Mouse (Mus musculus) monocyte, adult 5-6 weeks (primary cell): ENCODE results near the gene Ldlrad3. TPM values are rescaled to one million over a fixed set of nuclear protein-coding genes. Genes with fewer than 3 reads are reported as not detected.

Source experiments
- ATAC-seq: fragments of 153-309, 156-312 bp; replicated peaks from 2 replicates; pipeline ENCODE4 v1.8.0; 2017; ENCODE audit warnings: mild to moderate bottlenecking; ENCODE audit not compliant: low TSS enrichment, insufficient number of reproducible peaks, severe bottlenecking, poor library complexity, low FRiP score
- total RNA-seq: library from RNA; stranded (forward); fragments of 200-1000, 200-491, 200-594 nt; gene quantifications from 3 replicates; pipeline ENCODE4 v1.2.3, GENCODE M21; 2017

Ldlrad3 gene
- total RNA-seq, 1 experiment from 2014 or later = 99.1 TPM

DNA sequence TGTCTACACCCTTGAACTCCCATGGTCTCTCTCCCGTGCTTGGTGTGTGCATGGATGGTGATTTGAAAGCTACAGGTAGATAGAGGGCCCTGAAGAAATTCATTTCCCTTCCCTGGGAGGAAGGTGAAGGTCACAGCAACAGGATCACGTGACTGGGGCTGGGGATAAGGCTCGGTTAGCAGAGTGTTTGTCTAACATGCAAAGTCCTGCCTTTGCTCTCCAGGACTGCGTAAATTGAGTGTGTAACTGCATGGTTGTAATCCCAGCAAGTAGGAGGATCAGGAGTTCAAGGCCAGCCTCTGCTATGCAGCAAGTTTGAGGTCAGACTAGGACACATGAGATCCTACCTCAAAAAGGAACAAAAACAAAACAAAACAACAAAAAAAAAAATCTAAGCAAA, 32.7 kb downstream of the Ldlrad3 start:
- ATAC-seq = no peak

DNA sequence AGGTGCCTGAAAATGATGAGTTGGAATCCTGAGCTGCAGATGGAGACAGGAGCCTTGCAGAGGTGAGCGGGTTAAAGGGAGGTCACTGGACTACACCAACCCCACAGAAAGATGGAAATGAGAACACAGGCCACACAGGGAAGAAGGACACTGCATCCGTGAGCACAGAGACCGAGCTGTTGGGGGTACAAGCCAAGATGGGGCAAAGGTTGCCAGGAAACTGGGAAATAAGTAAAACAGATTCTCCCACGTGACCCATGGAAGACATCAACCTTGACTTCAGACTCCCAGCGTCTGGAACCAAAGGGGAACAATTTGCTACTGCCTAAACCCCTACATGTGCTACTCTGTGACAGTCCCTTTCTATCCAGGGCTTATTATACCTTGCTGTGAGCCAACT, 33.3 kb downstream of the Ldlrad3 start:
- no peak for ATAC-seq

DNA sequence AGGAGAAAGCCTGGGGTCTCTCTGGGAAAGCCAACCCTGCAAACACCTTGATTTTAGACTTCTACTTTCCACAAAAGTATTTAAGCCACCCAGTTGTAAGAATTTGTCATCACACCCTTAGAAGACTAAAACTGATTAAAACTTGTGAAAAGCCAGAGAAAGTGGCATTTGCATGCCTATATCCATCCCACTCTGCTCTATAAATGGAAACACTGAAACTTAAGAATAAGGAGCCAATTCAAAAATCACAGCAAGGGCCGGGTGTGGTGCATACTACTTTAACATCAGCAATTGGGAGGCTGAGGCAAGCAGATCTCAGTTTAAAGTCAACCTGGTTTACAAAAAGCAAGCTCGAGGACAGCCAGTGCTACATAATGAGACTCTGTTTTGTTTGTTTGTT, 37.1 kb downstream of the Ldlrad3 start:
- no peak for ATAC-seq

DNA sequence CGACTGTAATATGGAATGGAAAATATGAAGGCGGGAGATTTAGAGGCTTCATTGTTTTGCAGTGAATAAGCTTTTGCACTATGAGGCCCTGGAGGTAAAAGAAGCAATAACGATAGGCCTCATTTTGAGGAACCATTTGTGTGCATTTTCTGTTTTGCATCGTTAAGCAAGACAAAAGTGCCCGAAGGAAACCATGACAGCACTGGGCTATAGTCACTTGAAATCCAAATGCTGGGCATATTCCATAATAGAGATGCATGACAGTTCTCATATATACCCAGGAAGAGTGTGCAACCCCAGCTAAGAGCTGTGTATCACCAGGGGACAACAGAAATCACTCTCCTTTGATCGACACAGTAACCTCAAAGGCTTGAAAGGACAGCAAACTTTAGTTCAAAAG, 38.1 kb downstream of the Ldlrad3 start:
- peak; percentile 59 for ATAC-seq

DNA sequence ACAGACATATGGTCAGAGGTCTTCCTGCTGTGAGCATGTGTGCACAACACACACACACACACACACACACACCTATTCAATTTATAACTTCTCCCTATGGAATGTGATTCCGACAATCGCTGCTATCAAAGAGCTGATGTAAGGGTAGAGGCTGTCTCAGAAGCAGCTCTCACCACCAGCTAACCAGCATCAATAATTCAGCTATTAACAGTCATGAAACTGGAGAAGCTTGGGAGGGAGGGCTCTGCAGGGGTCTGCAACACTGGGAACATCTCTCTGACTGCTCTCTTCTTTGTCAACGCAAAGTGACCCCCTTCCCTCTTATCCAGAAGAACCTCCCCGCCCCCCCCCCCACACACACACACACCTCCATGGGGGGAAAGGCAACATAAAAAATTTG, 38.6 kb downstream of the Ldlrad3 start:
- no peak for ATAC-seq

DNA sequence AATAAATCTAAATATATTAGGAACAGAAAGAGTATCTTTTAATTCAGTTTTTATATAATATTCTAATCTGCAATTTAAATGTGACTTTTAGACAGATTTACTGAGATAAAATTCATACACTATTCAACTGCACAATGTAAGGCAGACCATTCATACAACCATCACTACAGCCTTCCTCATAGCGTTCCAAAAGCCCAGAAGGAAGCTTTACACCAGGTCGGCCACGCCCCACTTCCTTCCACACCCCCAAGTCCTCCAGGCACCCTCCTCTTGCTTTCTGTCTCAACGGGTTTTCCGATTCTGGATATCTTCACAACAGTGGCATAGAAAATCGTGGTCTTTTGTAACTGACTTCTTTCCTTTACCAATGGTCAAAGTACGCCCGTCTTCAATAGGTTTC, 39.8 kb downstream of the Ldlrad3 start:
- ATAC-seq = no peak; the same call in 1 of the 2 replicates

DNA sequence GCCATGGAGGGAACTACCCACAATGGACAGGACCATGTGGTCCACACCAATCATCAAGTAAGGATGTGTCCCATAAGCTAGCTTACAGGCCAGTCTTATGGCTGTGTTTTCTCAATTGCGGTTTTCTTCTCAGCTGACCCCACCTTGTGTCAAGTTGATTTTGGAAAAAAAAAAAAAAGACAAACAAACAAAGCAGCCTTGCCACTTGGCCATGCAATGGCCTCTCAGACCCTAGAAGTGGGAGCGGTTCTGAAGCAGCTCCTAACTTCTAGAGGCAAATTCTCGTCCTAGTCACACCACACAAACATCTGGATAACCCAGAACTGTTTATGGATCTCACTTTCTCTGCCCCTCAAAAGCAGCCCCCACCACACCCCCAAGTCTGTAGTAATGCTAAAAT, 41.1 kb downstream of the Ldlrad3 start:
- ATAC-seq = no peak

DNA sequence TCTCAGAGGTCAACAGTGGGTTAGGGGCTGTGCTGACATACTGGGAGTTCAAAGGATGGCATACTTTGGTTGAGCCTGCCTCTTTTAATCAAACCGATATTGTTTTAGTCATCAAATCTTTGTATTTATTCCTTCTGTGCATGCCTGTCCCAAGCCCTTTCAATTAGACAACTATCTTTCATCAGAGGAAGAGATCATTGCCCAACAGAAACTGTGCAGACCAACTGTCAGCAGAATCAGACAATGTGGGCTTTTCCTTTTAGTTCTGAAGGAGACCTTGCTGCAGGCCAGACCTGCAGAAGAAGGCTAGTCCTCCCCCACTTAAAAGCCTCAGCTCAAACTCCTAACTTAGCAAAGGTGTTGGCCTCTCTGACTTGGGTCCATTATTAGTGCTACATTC, 41.9 kb downstream of the Ldlrad3 start:
- no peak for ATAC-seq

DNA sequence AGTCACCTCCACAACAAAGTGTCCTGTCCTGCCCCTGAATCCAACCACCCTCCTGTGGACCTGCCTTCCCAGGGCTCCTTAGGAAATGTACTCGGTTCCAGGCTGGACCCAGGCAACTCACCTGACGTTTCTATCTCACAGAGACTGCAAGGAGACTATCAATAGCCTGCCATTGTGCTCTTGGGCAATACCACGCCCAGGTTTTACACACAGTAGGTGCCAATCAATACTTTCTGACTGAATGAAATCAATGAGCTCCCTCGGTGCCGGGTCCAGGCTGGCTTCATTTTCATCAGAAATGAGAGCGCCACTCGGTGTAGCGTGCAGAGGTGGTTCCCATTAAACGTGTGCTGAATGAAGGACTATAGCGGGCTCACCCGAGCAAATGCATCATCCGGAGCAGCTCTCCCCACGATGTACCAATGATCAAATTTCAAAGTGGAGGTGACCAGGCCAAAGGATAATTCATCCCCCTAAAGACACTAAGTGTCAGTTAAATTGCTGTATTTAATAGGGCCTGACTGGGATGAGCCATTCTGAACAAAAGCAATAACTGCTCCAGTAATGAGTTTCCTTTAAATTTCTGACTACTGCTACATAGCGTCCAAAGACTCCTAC, 43.4 kb downstream of the Ldlrad3 start:
- no peak for ATAC-seq

DNA sequence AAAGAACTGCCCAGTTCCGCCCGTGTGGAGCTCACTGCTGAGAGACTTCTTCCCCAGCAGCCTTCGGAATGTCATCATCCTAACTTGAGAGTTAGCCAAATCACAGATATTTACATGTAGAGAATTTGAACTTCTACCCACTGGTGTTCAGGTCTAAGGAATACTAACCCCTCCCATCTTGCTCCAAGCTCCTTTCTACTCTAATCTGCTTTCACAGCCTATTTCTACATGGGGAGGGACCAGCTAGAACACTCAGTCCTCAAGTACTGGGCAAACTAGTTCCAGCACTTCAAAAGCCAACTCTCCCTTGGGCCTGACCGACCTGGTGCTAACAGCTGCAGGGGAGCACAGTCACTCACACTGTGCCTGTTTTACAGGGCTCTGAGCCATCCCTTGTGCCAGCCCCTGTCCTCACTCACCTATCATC, 44.0 kb downstream of the Ldlrad3 start:
- no peak for ATAC-seq

DNA sequence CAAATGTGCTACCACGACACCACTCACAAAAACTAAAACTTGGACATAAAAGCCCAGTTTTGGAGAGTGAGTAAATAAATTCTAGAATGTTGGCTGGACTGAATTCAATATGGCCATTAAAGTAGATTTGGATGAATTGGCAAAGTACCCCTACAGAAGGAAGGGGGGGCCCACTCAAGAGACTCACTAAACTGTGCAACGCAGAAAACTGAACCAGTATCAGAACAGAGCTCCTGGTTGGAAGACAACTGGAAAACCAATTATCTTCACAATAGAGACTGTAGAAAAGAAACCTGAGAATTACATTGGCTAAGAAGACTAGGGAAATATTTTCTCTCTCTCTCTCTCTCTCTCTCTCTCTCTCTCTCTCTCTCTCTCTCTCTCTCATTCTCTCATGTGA, 45.0 kb downstream of the Ldlrad3 start:
- no peak for ATAC-seq

DNA sequence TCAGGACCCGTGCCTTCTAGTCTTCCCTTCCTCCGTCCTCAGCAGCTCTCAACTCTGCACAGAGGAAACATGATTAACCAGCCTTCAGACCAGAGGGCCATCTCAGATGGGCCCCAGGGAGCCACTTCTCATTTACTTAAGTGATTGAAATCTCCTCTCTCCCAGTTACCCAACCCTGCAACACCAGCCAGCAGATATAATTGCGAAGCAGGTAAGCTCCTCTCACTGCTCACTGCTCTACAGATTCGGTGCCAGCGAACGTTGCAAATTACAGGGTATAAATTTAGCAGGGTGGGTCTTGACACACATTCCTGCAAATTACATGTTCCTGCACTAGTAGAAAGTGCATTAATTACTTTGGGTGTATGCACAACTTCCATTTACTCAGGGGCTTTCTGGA, 48.3 kb downstream of the Ldlrad3 start:
- no peak for ATAC-seq

DNA sequence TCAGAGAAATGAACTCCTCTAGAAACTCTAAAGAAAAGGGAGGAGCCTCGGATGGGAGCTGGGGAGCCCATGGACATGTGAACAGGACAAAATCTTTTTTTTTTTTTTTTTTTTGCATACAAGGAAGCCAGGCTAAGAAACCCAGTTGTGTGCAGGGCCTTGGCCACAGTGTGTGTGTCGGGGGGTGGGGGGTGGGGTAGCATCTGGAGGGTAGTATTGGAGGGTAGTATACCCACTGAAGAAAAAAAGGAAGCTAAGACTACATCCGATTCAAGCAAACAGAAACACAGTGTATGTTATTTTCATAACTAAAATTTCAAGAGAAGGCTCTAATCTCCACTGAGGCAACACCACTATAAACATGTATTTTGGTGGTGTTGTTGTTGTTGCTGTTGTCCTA, 50.0 kb downstream of the Ldlrad3 start:
- no peak for ATAC-seq

DNA sequence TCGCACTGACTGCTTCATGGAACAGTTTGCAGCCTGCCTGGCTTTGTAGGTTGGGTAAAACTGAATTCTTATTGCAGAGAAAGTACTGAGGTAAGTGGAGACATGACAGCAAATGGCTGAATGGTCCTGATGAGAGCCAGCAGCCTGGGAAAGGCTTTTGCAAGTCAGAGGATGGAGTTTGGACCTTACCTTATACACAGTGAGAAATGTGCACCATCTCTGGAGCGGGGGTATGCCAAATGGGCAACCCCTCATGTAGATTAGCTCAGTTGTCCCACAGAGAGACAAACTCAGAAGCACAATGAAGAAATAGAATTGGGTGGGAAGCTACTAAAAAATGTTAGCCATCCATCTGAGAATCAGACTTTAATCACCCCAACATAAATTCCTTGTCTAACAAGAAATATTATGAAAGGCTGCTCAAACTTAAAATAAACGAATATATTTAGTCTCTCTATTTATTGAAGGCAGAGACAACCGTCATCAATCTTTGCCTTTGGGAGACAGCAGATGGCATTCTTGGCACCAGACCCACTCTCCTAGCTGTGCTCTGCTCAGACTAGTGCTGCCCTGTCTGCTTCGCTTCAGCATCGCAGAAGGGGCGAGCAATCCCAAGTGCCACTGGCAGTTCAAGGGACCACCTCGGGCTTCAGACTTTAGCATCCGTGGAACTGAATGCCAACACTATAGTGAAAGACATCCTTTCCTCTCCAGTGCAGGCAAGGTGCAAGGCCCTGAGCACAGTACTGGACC, 51.5 kb downstream of the Ldlrad3 start:
- no peak for ATAC-seq

DNA sequence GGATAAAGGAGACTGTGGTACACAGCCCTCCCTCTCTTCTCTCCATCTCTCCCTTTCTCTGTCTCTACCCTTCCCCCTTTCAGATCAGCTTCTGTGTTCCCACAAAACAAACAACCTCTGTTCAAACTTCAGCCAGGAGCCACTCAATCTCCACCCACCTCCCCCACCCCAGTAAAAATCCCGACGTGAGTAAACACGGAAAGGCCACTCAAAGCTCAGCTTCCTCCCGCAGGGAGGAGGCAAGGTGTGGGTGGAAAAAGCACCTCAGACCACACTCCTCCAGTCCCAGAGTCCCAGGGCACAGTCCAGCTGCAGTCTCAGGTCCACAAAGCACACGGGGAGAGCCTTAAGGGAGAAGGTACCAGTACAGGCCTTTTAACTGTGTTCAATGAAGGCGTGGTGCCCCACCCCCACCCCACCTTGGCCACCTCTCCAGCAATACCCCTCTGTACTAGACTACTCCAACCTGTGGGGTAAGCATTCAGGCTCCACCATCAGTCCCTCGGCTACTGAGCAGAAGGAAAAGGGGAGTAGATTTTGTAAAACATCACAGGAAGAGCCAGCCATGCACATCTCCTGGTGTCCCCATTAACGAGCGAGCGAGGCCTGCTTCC, 53.1 kb downstream of the Ldlrad3 start:
- no peak for ATAC-seq

DNA sequence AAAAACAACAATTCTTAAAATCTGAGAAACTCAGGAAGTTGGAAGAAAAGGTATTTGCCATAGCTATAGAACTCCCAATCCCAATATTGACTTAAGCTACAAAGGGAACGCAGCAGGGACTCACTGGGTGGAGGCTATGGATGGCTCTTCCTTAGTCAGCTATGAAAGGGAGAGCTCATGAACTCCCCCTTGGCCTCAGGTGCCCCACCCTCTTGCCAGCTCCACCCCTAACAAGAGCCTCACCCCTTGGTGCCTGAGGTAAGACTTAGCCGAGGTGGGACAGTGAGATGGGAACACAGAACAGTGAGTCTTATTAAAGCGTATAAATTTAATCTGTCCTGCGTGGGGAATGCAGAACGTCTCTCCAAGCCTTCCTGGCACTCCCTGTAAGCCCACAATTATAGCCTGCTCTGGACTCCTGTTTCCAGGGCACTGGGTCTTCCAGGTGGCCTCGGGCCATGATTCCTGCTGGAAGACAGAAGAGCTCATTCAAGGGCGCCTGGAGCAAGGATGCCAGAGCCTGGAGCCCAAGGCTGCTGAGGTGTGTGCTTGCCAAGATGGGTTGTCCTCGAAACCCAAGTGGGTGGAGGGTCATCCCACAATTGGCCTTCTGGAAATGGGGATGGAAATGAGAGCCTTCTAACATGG, 55.9 kb downstream of the Ldlrad3 start:
- ATAC-seq = no peak

DNA sequence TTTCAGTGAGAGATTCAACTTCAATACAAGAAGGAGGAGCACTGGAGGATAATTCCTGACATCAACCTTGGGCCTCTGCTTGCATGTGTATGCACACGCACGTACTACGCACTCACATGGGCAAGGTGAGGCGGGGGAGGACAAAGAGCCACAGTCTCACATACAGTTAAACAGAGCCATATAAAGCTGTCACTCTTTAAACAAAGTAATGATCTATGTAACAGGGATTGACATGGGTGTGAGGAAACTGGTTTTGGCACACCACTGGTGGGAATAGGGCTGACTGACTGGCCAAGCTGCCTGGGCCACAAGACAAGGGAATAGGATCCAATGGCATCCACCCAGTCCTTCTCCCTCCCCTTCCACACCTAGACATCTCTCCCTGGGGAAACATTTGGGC, 57.0 kb downstream of the Ldlrad3 start:
- ATAC-seq = no peak

DNA sequence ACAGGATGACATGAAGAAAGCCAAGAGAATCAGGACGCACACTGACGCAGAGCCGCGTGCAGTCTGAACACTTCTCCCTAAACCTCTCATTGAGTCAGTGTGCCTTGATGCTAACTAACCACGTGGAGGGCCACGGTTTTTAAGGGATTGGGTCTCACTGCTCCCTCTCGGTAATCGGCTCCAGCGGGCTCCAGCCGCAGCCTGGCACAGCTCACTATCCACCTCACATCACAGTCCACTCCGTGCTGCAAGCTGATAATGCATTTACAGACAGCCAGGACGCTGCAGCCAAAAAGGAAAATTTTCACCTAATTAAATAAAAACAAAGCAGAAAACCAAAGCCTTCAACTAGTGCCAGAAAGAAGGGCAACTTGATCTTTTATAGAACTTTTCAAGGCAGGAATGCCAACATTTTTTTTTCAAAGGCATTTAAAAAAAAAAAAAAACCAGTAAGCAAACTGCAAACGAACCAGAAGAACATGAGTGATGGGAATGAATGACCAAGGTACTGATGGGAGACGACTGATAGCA, 57.6 kb downstream of the Ldlrad3 start:
- no peak for ATAC-seq

DNA sequence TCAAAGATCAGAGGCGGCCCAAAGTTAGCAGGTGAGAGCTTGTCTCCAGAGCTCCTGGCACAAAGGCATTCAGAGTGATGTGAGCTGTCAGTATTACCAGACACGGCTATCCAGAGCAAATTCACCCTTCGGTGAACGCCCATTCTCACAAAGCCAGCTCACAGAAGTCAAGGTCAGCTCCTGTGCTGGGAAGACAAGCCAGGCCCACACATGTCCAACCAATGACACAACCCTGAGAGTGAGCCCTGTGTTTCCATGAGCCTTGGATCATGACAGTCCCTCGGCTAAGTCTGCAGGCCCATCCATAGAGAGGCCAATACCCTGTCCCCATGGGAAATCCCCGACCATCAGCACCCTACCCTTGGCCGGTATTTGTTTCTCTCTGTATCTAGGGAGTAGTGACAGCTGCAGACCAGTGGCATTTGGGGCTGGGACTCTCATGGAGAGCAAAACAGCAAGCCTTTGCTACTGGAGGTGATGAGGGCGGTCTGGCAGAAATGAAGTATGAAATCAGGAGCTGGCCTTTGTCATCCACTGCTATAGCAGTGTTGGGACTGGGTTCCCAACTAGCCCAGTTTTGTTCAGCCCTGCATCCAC, 58.3 kb downstream of the Ldlrad3 start:
- no peak for ATAC-seq
